Mouse (Mus musculus) stomach, postnatal 0 days (tissue): Measurements from ENCODE around the gene Fam69a.

Experiments
- CTCF ChIP-seq: IDR thresholded peaks from 2 replicates; pipeline ENCODE4 v1.5.1; 2016; ENCODE audit warnings: antibody characterized with exemption, low read depth, mild to moderate bottlenecking, moderate library complexity
- EP300 ChIP-seq: optimal IDR thresholded peaks from 2 replicates; pipeline ENCODE3; 2016; ENCODE audit warnings: antibody characterized with exemption

- TF ChIP-seq CTCF: no peak
- TF ChIP-seq EP300: no peak
These were observed 51.9 kb downstream of the Fam69a start for GRCm38 (mm10) chr5:107934770-107935543.
